Mouse (Mus musculus) C2C12 (cell line): ENCODE results near the gene Gm867. TPM values are rescaled to one million over a fixed set of nuclear protein-coding genes. Genes with fewer than 3 reads are reported as not detected.

Experiments
- H3K27me3 ChIP-seq: one replicate; pipeline ENCODE4 v1.6.1; 2011; ENCODE audit not compliant: control insufficient read depth, insufficient read depth, insufficient read length
- H3K36me3 ChIP-seq: one replicate; pipeline ENCODE4 v1.6.1; 2011; ENCODE audit not compliant: control insufficient read depth, insufficient read depth
- H3K4me3 ChIP-seq: one replicate; pipeline ENCODE4 v1.5.1; 2011; ENCODE audit warnings: mild to moderate bottlenecking, control low read depth; ENCODE audit not compliant: poor library complexity, insufficient read depth, severe bottlenecking
- H3K79me2 ChIP-seq: one replicate; pipeline ENCODE4 v1.6.1; 2011; ENCODE audit not compliant: control insufficient read depth, insufficient read depth
- H3K79me3 ChIP-seq: one replicate; pipeline ENCODE4 v1.6.1; 2011; ENCODE audit warnings: low read depth, control low read depth
- H3ac ChIP-seq: one replicate; pipeline ENCODE3; 2011; ENCODE audit warnings: low read depth; ENCODE audit not compliant: control insufficient read depth, insufficient read length
- CEBPB ChIP-seq: IDR thresholded peaks from one replicate; pipeline ENCODE4 v1.6.1; 2011; ENCODE audit warnings: low read depth, mild to moderate bottlenecking, control low read depth, moderate library complexity
- CTCF ChIP-seq: IDR thresholded peaks from one replicate; pipeline ENCODE4 v1.5.1; 2011; ENCODE audit not compliant: control insufficient read depth, insufficient read depth, insufficient read length
- FOSL1 ChIP-seq: IDR thresholded peaks from one replicate; pipeline ENCODE4 v1.8.0; 2011; ENCODE audit warnings: mild to moderate bottlenecking, low read length; ENCODE audit not compliant: poor library complexity, insufficient read depth, severe bottlenecking
- MAX ChIP-seq: IDR thresholded peaks from one replicate; pipeline ENCODE4 v1.6.1; 2011; ENCODE audit warnings: mild to moderate bottlenecking, control low read depth
- MYOD1 ChIP-seq: IDR thresholded peaks from one replicate; pipeline ENCODE4 v1.6.1; 2011; ENCODE audit warnings: low read depth; ENCODE audit not compliant: control insufficient read depth, insufficient read length
- MYOG ChIP-seq: IDR thresholded peaks from one replicate; pipeline ENCODE4 v1.6.1; 2011; ENCODE audit not compliant: control insufficient read depth, insufficient read length; ENCODE audit errors: extremely low read depth
- USF1 ChIP-seq: IDR thresholded peaks from one replicate; pipeline ENCODE4 v1.6.1; 2011; ENCODE audit warnings: low read depth, mild to moderate bottlenecking, control low read depth, moderate library complexity
- polyA plus RNA-seq: library from polyadenylated mRNA; unstranded; fragments of >200 nt; fragmentation: generic; extraction: Trizol; gene quantifications from one replicate; pipeline ENCODE4 v1.2.1, GENCODE M21; 2012; ENCODE audit warnings: missing spikeins

Gm867 gene
- polyA plus RNA-seq, 1 experiment: 0.35 TPM

- TF ChIP-seq MYOG (no peak), MYOD1 (no peak), CEBPB (no peak), CTCF (no peak), USF1 (no peak), MAX (no peak), FOSL1 (no peak)
- Histone ChIP-seq H3K27me3 (no peaks in the 10 kb centered on the region), H3K79me2 (no peaks in the 10 kb centered on the region), H3K4me3 (no peak overlapping the region), H3K79me3 (no peaks in the 10 kb centered on the region), H3K36me3 (no peaks in the 10 kb centered on the region), H3ac (no peak overlapping the region)
These were observed 814 bp downstream of the Gm867 start for GRCm38 (mm10) chr10:75939481-75940234.

- H3K79me2 ChIP-seq: no peaks in the 10 kb centered on the region
- TF ChIP-seq CEBPB (peak; percentile 59), FOSL1 (no peak)
- no peaks in the 10 kb centered on the region for H3K79me3 ChIP-seq
- H3K36me3 ChIP-seq: no peaks in the 10 kb centered on the region
- H3K4me3 ChIP-seq: no peak overlapping the region
- no peaks in the 10 kb centered on the region for H3K27me3 ChIP-seq
- H3ac ChIP-seq: no peak overlapping the region
These were observed 2.4 kb downstream of the Gm867 start for GRCm38 (mm10) chr10:75937851-75938643.

DNA sequence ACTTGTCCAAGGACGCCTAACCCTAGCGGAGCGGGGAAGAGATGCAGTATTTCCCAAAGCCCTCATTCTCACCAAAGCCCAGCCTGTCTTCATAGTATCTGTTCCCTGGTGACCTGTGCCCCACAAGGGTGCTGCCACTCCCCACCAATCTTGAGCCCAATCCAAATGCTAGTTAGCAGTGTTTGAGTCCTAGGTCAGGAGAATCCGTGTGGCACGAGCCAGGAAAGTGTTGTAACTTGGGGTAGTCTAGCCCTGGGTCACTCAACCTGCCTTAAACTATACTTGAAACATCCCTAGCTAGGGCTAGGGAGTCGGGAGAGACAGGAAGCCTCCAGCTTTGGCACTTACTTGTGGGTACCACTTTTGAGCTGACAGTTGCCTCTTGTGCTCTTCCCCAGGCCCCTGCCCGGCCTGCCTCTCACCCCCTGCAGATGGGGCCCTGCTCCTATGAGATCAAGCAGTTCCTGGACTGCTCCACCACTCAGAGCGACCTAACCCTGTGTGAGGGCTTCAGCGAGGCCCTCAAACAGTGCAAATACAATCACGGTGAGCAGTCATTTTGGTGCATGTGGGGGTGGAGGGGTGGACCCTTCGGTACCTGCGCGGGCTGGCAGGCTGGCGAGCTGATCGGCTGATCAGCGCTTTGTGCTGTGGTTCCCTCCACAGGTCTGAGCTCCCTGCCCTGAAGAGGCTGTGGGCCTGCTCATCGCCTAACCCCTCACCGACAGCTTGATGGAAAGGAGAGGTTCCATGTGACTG lies 3.4 kb downstream of the Gm867 start:
- H3K36me3 ChIP-seq: no peaks in the 10 kb centered on the region
- no peak overlapping the region for H3K4me3 ChIP-seq
- no peak for TF ChIP-seq MYOD1
- TF ChIP-seq MAX: no peak
- no peak for TF ChIP-seq MYOG
- no peak for TF ChIP-seq USF1
- no peak for TF ChIP-seq CEBPB
- TF ChIP-seq CTCF: no peak
- no peak for TF ChIP-seq FOSL1
- H3K79me2 ChIP-seq: no peaks in the 10 kb centered on the region
- H3K27me3 ChIP-seq: no peaks in the 10 kb centered on the region
- no peaks in the 10 kb centered on the region for H3K79me3 ChIP-seq
- H3ac ChIP-seq: peak overlapping the region; percentile 4

DNA sequence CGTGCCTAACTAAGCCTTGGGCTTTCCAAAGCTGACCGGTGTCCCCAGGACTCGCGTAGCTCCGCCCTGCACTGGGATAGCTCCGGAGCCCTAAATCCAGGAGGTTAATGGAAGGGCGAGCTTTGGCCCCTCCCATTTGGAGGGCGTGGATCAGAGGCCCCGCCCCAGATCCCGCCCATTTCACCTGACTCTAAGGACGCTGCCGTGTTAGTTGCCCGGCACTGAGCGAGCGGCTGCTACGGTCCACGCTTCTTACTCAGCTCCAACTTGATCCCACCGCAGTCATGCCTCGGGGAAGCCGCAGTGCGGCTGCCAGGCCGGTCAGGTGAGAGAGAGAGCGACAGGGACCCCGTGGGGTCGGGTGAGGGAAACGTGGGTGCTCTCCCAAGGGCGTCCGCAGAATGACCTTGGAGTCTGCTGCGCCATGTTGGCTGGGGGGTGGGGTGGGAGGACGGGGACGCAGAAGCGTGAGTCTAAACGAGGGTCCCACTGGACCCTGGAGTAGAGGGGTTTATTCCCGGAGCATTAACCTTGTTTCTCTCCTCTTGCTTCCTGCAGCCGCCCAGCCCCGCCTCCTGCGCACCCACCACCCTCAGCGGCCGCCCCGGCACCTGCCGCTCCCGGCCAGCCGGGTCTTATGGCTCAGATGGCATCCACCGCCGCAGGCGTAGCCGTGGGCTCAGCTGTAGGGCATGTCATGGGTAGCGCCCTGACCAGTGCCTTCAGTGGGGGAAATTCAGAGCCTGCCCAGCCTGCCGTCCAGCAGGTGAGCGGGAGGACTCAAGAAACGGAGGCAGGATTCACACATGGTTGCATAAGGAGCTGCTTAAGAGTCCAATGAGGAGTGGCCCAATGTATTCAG lies 4.6 kb downstream of the Gm867 start, which contains the start of gene Mmp11:
Mmp11 (minus strand) TSS at position 817 of the 862 bp plus-strand sequence.
- TF ChIP-seq MAX: no peak
- no peak for TF ChIP-seq FOSL1
- no peak for TF ChIP-seq CTCF
- TF ChIP-seq MYOG: no peak
- peak within 1 kb of the TSS; percentile 4 for H3ac ChIP-seq
- H3K79me2 ChIP-seq: peaks cover 9% of the 10 kb centered on the region
- peaks cover 1% of the 10 kb centered on the region for H3K79me3 ChIP-seq
- no peaks in the 10 kb centered on the region for H3K36me3 ChIP-seq
- H3K4me3 ChIP-seq: peak within 1 kb of the TSS; percentile 21
- no peaks in the 10 kb centered on the region for H3K27me3 ChIP-seq

DNA sequence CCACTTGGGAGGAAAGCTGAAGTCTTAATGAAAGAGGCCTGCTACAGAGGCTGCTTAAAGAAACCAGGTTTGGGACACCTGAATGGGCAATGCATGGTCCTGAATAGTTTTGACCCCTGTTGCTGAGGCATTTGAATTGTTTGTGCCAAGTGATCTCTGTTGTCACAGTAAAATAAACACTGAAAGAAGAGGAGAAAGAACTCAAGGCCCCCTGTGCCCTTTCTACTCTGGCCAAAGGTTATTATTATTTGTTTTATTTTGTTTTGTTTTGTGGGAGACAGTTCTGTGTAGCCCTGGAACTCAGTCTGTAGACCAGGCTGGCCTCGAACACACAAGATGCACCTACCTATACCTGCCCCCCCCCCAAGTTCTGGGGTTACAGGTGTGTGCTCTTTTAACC lies 5.5 kb downstream of the Gm867 start:
- no peak for TF ChIP-seq CEBPB
- TF ChIP-seq MAX: no peak
- no peaks in the 10 kb centered on the region for H3K27me3 ChIP-seq
- H3K36me3 ChIP-seq: no peaks in the 10 kb centered on the region
- H3ac ChIP-seq: no peak overlapping the region
- peaks cover 16% of the 10 kb centered on the region for H3K79me2 ChIP-seq
- H3K79me3 ChIP-seq: peaks cover 1% of the 10 kb centered on the region
- H3K4me3 ChIP-seq: no peak overlapping the region
